Mouse (Mus musculus): ENCODE data around the gene Mus81. TPM values are rescaled to one million over a fixed set of nuclear protein-coding genes. Genes with fewer than 3 reads are reported as not detected.

Gene Mus81
- polyA plus RNA-seq, 1 experiment from 2014 or later, result 50.5 TPM

Other genes with a start within 250 kb of the Mus81 start
- 23.8 and 27.7 TPM in 2 replicates for gene Pacs1, start 215.3 kb downstream of the Mus81 start, polyA plus RNA-seq (2015; fragmentation: Nextera tagmentation; extraction: Ambion mirVana)
- 344 and 387 TPM in 2 replicates for gene Sf3b2, start 192.9 kb downstream of the Mus81 start, polyA plus RNA-seq (2015; fragmentation: Nextera tagmentation; extraction: Ambion mirVana)
- 3.2 and 4.2 TPM in 2 replicates for gene Gal3st3, start 190.1 kb downstream of the Mus81 start, polyA plus RNA-seq (2015; fragmentation: Nextera tagmentation; extraction: Ambion mirVana)
- gene Catsper1, start 152.7 kb downstream of the Mus81 start, polyA plus RNA-seq (2015; fragmentation: Nextera tagmentation; extraction: Ambion mirVana), result not detected in 2 replicates
- 0.58 TPM in 1 of 2 replicates, not detected in the other for gene Cst6, start 138.8 kb downstream of the Mus81 start, polyA plus RNA-seq (2015; fragmentation: Nextera tagmentation; extraction: Ambion mirVana)
- gene Eif1ad, start 121.7 kb downstream of the Mus81 start, polyA plus RNA-seq (2015; fragmentation: Nextera tagmentation; extraction: Ambion mirVana), result 61.7 and 62.2 TPM in 2 replicates
- 453 and 487 TPM in 2 replicates for gene Banf1, start 121.2 kb downstream of the Mus81 start, polyA plus RNA-seq (2015; fragmentation: Nextera tagmentation; extraction: Ambion mirVana)
- gene Sart1, start 99.7 kb downstream of the Mus81 start, polyA plus RNA-seq (2015; fragmentation: Nextera tagmentation; extraction: Ambion mirVana), result 75.3 and 92.2 TPM in 2 replicates
- 0.41 TPM in 1 of 2 replicates, not detected in the other for gene Tsga10ip, start 85.9 kb downstream of the Mus81 start, polyA plus RNA-seq (2015; fragmentation: Nextera tagmentation; extraction: Ambion mirVana)
- gene Drap1, start 63.4 kb downstream of the Mus81 start, polyA plus RNA-seq (2015; fragmentation: Nextera tagmentation; extraction: Ambion mirVana), result 226 and 236 TPM in 2 replicates
- gene AI837181, start 63.3 kb downstream of the Mus81 start, polyA plus RNA-seq (2015; fragmentation: Nextera tagmentation; extraction: Ambion mirVana), result 24.0 and 50.8 TPM in 2 replicates
- 0.54 TPM in 1 of 2 replicates, not detected in the other for gene Fosl1, start 40.9 kb downstream of the Mus81 start, polyA plus RNA-seq (2015; fragmentation: Nextera tagmentation; extraction: Ambion mirVana)
- 7.8 and 8.6 TPM in 2 replicates for gene Ccdc85b, start 30.5 kb downstream of the Mus81 start, polyA plus RNA-seq (2015; fragmentation: Nextera tagmentation; extraction: Ambion mirVana)
- gene Fibp, start 27.8 kb downstream of the Mus81 start, polyA plus RNA-seq (2015; fragmentation: Nextera tagmentation; extraction: Ambion mirVana), result 129 and 138 TPM in 2 replicates
- gene Ctsw, start 19.9 kb downstream of the Mus81 start, polyA plus RNA-seq (2015; fragmentation: Nextera tagmentation; extraction: Ambion mirVana), result 1.9 and 2.1 TPM in 2 replicates
- 197 and 208 TPM in 2 replicates for gene Efemp2, start 14.4 kb downstream of the Mus81 start, polyA plus RNA-seq (2015; fragmentation: Nextera tagmentation; extraction: Ambion mirVana)
- 2,772 and 2,914 TPM in 2 replicates for gene Cfl1, start 2.1 kb upstream of the Mus81 start, polyA plus RNA-seq (2015; fragmentation: Nextera tagmentation; extraction: Ambion mirVana)
- not detected in 2 replicates for gene 1700020D05Rik, start 15.4 kb upstream of the Mus81 start, polyA plus RNA-seq (2015; fragmentation: Nextera tagmentation; extraction: Ambion mirVana)
- gene Snx32, start 22.1 kb upstream of the Mus81 start, polyA plus RNA-seq (2015; fragmentation: Nextera tagmentation; extraction: Ambion mirVana), result 9.9 and 10.6 TPM in 2 replicates
- gene Ovol1, start 72.2 kb upstream of the Mus81 start, polyA plus RNA-seq (2015; fragmentation: Nextera tagmentation; extraction: Ambion mirVana), result 17.2 and 18.9 TPM in 2 replicates
- 10.9 and 11.5 TPM in 2 replicates for gene Ap5b1, start 79.6 kb upstream of the Mus81 start, polyA plus RNA-seq (2015; fragmentation: Nextera tagmentation; extraction: Ambion mirVana)
- gene Rnaseh2c, start 113.5 kb upstream of the Mus81 start, polyA plus RNA-seq (2015; fragmentation: Nextera tagmentation; extraction: Ambion mirVana), result 133 and 146 TPM in 2 replicates
- gene Kat5, start 121.8 kb upstream of the Mus81 start, polyA plus RNA-seq (2015; fragmentation: Nextera tagmentation; extraction: Ambion mirVana), result 56.1 and 57.4 TPM in 2 replicates
- gene Rela, start 149.1 kb upstream of the Mus81 start, polyA plus RNA-seq (2015; fragmentation: Nextera tagmentation; extraction: Ambion mirVana), result 56.9 and 58.3 TPM in 2 replicates
- gene Sipa1, start 175.3 kb upstream of the Mus81 start, polyA plus RNA-seq (2015; fragmentation: Nextera tagmentation; extraction: Ambion mirVana), result 37.1 and 39.6 TPM in 2 replicates
- gene Map3k11, start 200.3 kb upstream of the Mus81 start, polyA plus RNA-seq (2015; fragmentation: Nextera tagmentation; extraction: Ambion mirVana), result 41.5 and 43.8 TPM in 2 replicates
- gene Pcnx3, start 200.5 kb upstream of the Mus81 start, polyA plus RNA-seq (2015; fragmentation: Nextera tagmentation; extraction: Ambion mirVana), result 27.0 and 28.1 TPM in 2 replicates
- gene Kcnk7, start 216.0 kb upstream of the Mus81 start, polyA plus RNA-seq (2015; fragmentation: Nextera tagmentation; extraction: Ambion mirVana), result 0.15 and 0.23 TPM in 2 replicates
- 19.5 and 25.0 TPM in 2 replicates for gene Ehbp1l1, start 237.9 kb upstream of the Mus81 start, polyA plus RNA-seq (2015; fragmentation: Nextera tagmentation; extraction: Ambion mirVana)
- 93.4 and 97.9 TPM in 2 replicates for gene Fam89b, start 241.3 kb upstream of the Mus81 start, polyA plus RNA-seq (2015; fragmentation: Nextera tagmentation; extraction: Ambion mirVana)